Mouse (Mus musculus) embryonic facial prominence, embryonic 13.5 days (tissue): Measurements from ENCODE around the gene 4930563M21Rik. TPM values are rescaled to one million over a fixed set of nuclear protein-coding genes. Genes with fewer than 3 reads are reported as not detected.

Experiments
- ATAC-seq: fragments of 200-750 bp; cut with Nextera tagmentation; 2 replicates; pipeline ENCODE4 v1.8.0; 2017; ENCODE audit warnings: low read depth; ENCODE audit not compliant: insufficient number of reproducible peaks, insufficient read depth, low FRiP score, low TSS enrichment
- H3K27ac ChIP-seq: fragments of 300-500 bp; sonication (generic); 2 replicates; pipeline ENCODE4 v1.5.1; 2015; ENCODE audit warnings: moderate library complexity, mild to moderate bottlenecking, inconsistent platforms
- H3K27me3 ChIP-seq: fragments of 300-500 bp; sonication (generic); 2 replicates; pipeline ENCODE4 v1.6.1; 2015; ENCODE audit warnings: mild to moderate bottlenecking, inconsistent platforms
- H3K36me3 ChIP-seq: fragments of 300-500 bp; sonication (generic); 2 replicates; pipeline ENCODE4 v1.6.1; 2015; ENCODE audit warnings: mild to moderate bottlenecking, inconsistent platforms
- H3K4me1 ChIP-seq: fragments of 300-500 bp; sonication (generic); 2 replicates; pipeline ENCODE4 v1.6.1; 2015; ENCODE audit warnings: inconsistent platforms
- H3K4me2 ChIP-seq: fragments of 300-500 bp; sonication (generic); 2 replicates; pipeline ENCODE4 v1.6.1; 2015; ENCODE audit warnings: moderate library complexity, mild to moderate bottlenecking, inconsistent platforms
- H3K4me3 ChIP-seq: fragments of 300-500 bp; sonication (generic); 2 replicates; pipeline ENCODE4 v1.5.1; 2015; ENCODE audit warnings: mild to moderate bottlenecking, inconsistent platforms
- H3K9ac ChIP-seq: fragments of 300-500 bp; sonication (generic); 2 replicates; pipeline ENCODE4 v1.6.1; 2015; ENCODE audit warnings: mild to moderate bottlenecking, inconsistent platforms
- H3K9me3 ChIP-seq: fragments of 300-500 bp; sonication (generic); 2 replicates; pipeline ENCODE4 v1.6.1; 2016; ENCODE audit warnings: inconsistent platforms
- WGBS: fragments of 180-500 bp; shearing (Covaris S2); methylation state at CpG from one replicate; pipeline ENCODE4 v1.1.7; 2015; ENCODE audit warnings: mixed read lengths; 5-methylcytosine and 5-hydroxymethylcytosine counted together
- polyA plus RNA-seq: library from polyadenylated mRNA; unstranded; fragments of >200 nt; fragmentation: Nextera tagmentation; extraction: Ambion mirVana; gene quantifications from 2 replicates; pipeline ENCODE4 v1.2.1, GENCODE M21; 2015

4930563M21Rik gene
- polyA plus RNA-seq, 1 experiment from 2014 or later, result not detected

- H3K36me3 ChIP-seq, result no peaks in the 10 kb centered on the region
- peak within 1 kb of the TSS; percentile 85 for H3K27ac ChIP-seq
- no peaks in the 10 kb centered on the region for H3K9me3 ChIP-seq
- H3K4me2 ChIP-seq, result peak within 1 kb of the TSS; percentile 58
- H3K27me3 ChIP-seq, result no peaks in the 10 kb centered on the region
- H3K4me1 ChIP-seq, result peaks cover 18% of the 10 kb centered on the region
- peak; percentile 94 for ATAC-seq
- peak within 1 kb of the TSS; percentile 78 for H3K4me3 ChIP-seq
- peak within 1 kb of the TSS; percentile 85 for H3K9ac ChIP-seq
- under 1% methylated on average over 58 of the region's 60 CpGs for WGBS
These were observed 72.4 kb downstream of the 4930563M21Rik start, which contains the start of gene Scaper for GRCm38 (mm10) chr9:55937664-55938617. TSS of gene Scaper (minus strand) at chr9:55938119.

GRCm38 (mm10) chr9:55937224-55937663 lies 73.1 kb downstream of the 4930563M21Rik start:
- peak overlapping the region; percentile 78 for H3K4me3 ChIP-seq
- peak overlapping the region; percentile 85 for H3K27ac ChIP-seq
- H3K4me1 ChIP-seq, result peaks cover 18% of the 10 kb centered on the region
- H3K9ac ChIP-seq, result peak overlapping the region; percentile 85
- H3K4me2 ChIP-seq, result peak overlapping the region; percentile 58
- H3K9me3 ChIP-seq, result no peaks in the 10 kb centered on the region
- no peaks in the 10 kb centered on the region for H3K27me3 ChIP-seq
- no peak for ATAC-seq
- H3K36me3 ChIP-seq, result no peaks in the 10 kb centered on the region
- WGBS, result 32% methylated on average over 5 of the region's 5 CpGs

GRCm38 (mm10) chr9:55932482-55932881 lies 77.9 kb downstream of the 4930563M21Rik start:
- WGBS, result 73% methylated on average over 1 of the region's 1 CpGs

GRCm38 (mm10) chr9:55918579-55918978 lies 91.8 kb downstream of the 4930563M21Rik start:
- H3K4me2 ChIP-seq, result no peak overlapping the region
- no peak overlapping the region for H3K27ac ChIP-seq
- WGBS, result 68% methylated on average over 3 of the region's 3 CpGs
- no peaks in the 10 kb centered on the region for H3K9me3 ChIP-seq
- H3K27me3 ChIP-seq, result no peaks in the 10 kb centered on the region
- no peak overlapping the region for H3K9ac ChIP-seq
- ATAC-seq, result no peak
- no peak overlapping the region for H3K4me3 ChIP-seq
- H3K4me1 ChIP-seq, result no peaks in the 10 kb centered on the region
- no peaks in the 10 kb centered on the region for H3K36me3 ChIP-seq

More at GRCm38 (mm10) chr9:55932482-55932881, 77.9 kb downstream of the 4930563M21Rik start:
- no peak overlapping the region for H3K9ac ChIP-seq
- no peak overlapping the region for H3K4me3 ChIP-seq
- H3K36me3 ChIP-seq, result no peaks in the 10 kb centered on the region
- ATAC-seq, result no peak
- H3K4me2 ChIP-seq, result no peak overlapping the region
- no peaks in the 10 kb centered on the region for H3K9me3 ChIP-seq
- H3K27ac ChIP-seq, result no peak overlapping the region
- H3K27me3 ChIP-seq, result no peaks in the 10 kb centered on the region
- H3K4me1 ChIP-seq, result peaks cover 6% of the 10 kb centered on the region

- no peak for ATAC-seq
- no peak overlapping the region for H3K4me3 ChIP-seq
- no peak overlapping the region for H3K4me2 ChIP-seq
These were observed 93.6 kb downstream of the 4930563M21Rik start for GRCm38 (mm10) chr9:55916751-55917150.

More at GRCm38 (mm10) chr9:55916751-55917150, 93.6 kb downstream of the 4930563M21Rik start:
- Histone ChIP-seq H3K36me3 (no peaks in the 10 kb centered on the region), H3K4me1 (no peaks in the 10 kb centered on the region), H3K9me3 (no peaks in the 10 kb centered on the region), H3K27me3 (no peaks in the 10 kb centered on the region), H3K27ac (no peak overlapping the region), H3K9ac (no peak overlapping the region)

Other genes starting within 250 kb of the 4930563M21Rik start
- gene Scaper, start 72.4 kb downstream of the 4930563M21Rik start, polyA plus RNA-seq, result 16.8 and 18.8 TPM in 2 replicates
- 288 and 307 TPM in 2 replicates for gene Rcn2, start 31.3 kb upstream of the 4930563M21Rik start, polyA plus RNA-seq
- gene Pstpip1, start 79.4 kb upstream of the 4930563M21Rik start, polyA plus RNA-seq, result 0.92 and 1.8 TPM in 2 replicates
- gene Tspan3, start 154.9 kb upstream of the 4930563M21Rik start, polyA plus RNA-seq, result 480 and 544 TPM in 2 replicates